Mouse (Mus musculus) liver, embryonic 14.5 days (tissue): ENCODE results near the gene Dnajc22. TPM values are rescaled to one million over a fixed set of nuclear protein-coding genes. Genes with fewer than 3 reads are reported as not detected.
A peak's percentile ranks its signal among the peaks of the same experiment; 100 is the strongest.

Experiments used
- ATAC-seq: fragments of 200-750 bp; cut with Nextera tagmentation; 2 replicates; pipeline ENCODE4 v1.8.0; 2017; ENCODE audit warnings: moderate number of reproducible peaks, mild to moderate bottlenecking, moderate library complexity; ENCODE audit not compliant: insufficient read depth
- DNase-seq, 3 experiments: peaks; one replicate each; pipeline ENCODE4 v3.0.0-alpha.2; 2012 to 2013; ENCODE audit warnings: low read depth in 3 of 3, low spot score in 3 of 3
- H3K27ac ChIP-seq: fragments of 300-500 bp; sonication (generic); 2 replicates; pipeline ENCODE4 v1.5.1; 2014; ENCODE audit warnings: moderate library complexity, mild to moderate bottlenecking, control low read depth, inconsistent platforms
- H3K27me3 ChIP-seq: fragments of 300-500 bp; sonication (generic); 2 replicates; pipeline ENCODE4 v1.6.1; 2014; ENCODE audit warnings: mild to moderate bottlenecking, low read length, moderate library complexity; ENCODE audit not compliant: control insufficient read depth, insufficient read depth
- H3K36me3 ChIP-seq: fragments of 300-500 bp; sonication (generic); replicated peaks from 2 replicates; pipeline ENCODE4 v1.6.1; 2014; ENCODE audit warnings: low read depth; ENCODE audit not compliant: control insufficient read depth, insufficient read depth
- H3K4me1 ChIP-seq, 2 experiments: fragments of 200-500 bp in 1 of 2; fragments of 300-500 bp in 1 of 2; sonication (generic) in 1 of 2; replicated peaks; 2 replicates each; pipeline ENCODE4 v1.6.1; 2012 to 2014; ENCODE audit warnings: antibody characterized with exemption in 1 of 2, inconsistent platforms in 1 of 2, low read length in 1 of 2; ENCODE audit not compliant: control insufficient read depth in 2 of 2, insufficient read depth in 2 of 2
- H3K4me2 ChIP-seq: fragments of 300-500 bp; sonication (generic); 2 replicates; pipeline ENCODE4 v1.6.1; 2014; ENCODE audit warnings: low read depth, mild to moderate bottlenecking, control low read depth, moderate library complexity
- H3K4me3 ChIP-seq, 2 experiments: fragments of 200-500 bp in 1 of 2; fragments of 300-500 bp in 1 of 2; sonication (generic) in 1 of 2; 2 replicates each; pipeline ENCODE4 v1.5.1; 2012 to 2014; ENCODE audit warnings: low read depth in 2 of 2, low read length in 2 of 2, mild to moderate bottlenecking in 2 of 2, control low read depth in 1 of 2, inconsistent platforms in 1 of 2, moderate library complexity in 1 of 2; ENCODE audit not compliant: insufficient read depth in 1 of 2
- H3K9ac ChIP-seq: fragments of 300-500 bp; sonication (generic); replicated peaks from 2 replicates; pipeline ENCODE4 v1.6.1; 2014; ENCODE audit warnings: mild to moderate bottlenecking, control low read depth, moderate library complexity
- H3K9me3 ChIP-seq: fragments of 300-500 bp; sonication (generic); 2 replicates; pipeline ENCODE4 v1.6.1; 2016; ENCODE audit warnings: low read length, mixed read lengths; ENCODE audit not compliant: control insufficient read depth
- CTCF ChIP-seq: IDR thresholded peaks from 2 replicates; pipeline ENCODE4 v1.5.1; 2016; ENCODE audit warnings: antibody characterized with exemption, low read depth, control low read depth
- EP300 ChIP-seq: IDR thresholded peaks from 2 replicates; pipeline ENCODE4 v1.6.1; 2016; ENCODE audit warnings: antibody characterized with exemption, low read depth
- WGBS: fragments of 180-500 bp; shearing (Covaris S2); extraction: QIAGEN DNeasy Blood & Tissue Kit; methylation state at CpG from one replicate; pipeline ENCODE4 v1.1.7; 2014; ENCODE audit not compliant: insufficient replicate concordance; 5-methylcytosine and 5-hydroxymethylcytosine counted together
- polyA plus RNA-seq, 2 experiments: library from polyadenylated mRNA; depleted of rRNA in 1 of 2; stranded (reverse) in 1 of 2; unstranded in 1 of 2; fragments of >200 nt; fragmentation: Nextera tagmentation in 1 of 2; extraction: Ambion mirVana in 1 of 2; gene quantifications; 2 replicates each; pipeline versions ENCODE4 v1.2.1 to v1.2.3; 2012 to 2014

Gene Dnajc22
- polyA plus RNA-seq, 2 experiments, result 11.4 to 11.6 TPM

- no peaks in the 10 kb centered on the region for H3K9me3 ChIP-seq
- H3K4me1 ChIP-seq, result peaks cover 0 to 8% of the 10 kb centered on the region in 2 experiments; a peak in 2 of 4 replicates
- H3K9ac ChIP-seq, result no peak overlapping the region
- 5% methylated on average over 9 of the region's 9 CpGs for WGBS
- H3K27me3 ChIP-seq, result no peaks in the 10 kb centered on the region
- H3K36me3 ChIP-seq, result no peaks in the 10 kb centered on the region
- peak overlapping the region; percentile 62 for H3K4me2 ChIP-seq
- ATAC-seq (peak; percentile 63; the same call in 1 of the 2 replicates), DNase-seq (no peak)
- H3K4me3 ChIP-seq, result peak overlapping the region; percentile 14 to 47; a peak in 3 of 4 replicates
- H3K27ac ChIP-seq, result no peak overlapping the region
- TF ChIP-seq EP300 (no peak), CTCF (peak; percentile 59)
Observed at GRCm38 (mm10) chr15:99113396-99113975, 20.5 kb downstream of the Dnajc22 start.

GRCm38 (mm10) chr15:99114312-99115064 is 21.5 kb downstream of the Dnajc22 start:
- Histone ChIP-seq H3K9me3 (no peaks in the 10 kb centered on the region), H3K36me3 (no peaks in the 10 kb centered on the region), H3K4me3 (no peak overlapping the region), H3K27me3 (no peaks in the 10 kb centered on the region), H3K4me2 (no peak overlapping the region), H3K9ac (no peak overlapping the region), H3K27ac (no peak overlapping the region), H3K4me1 (peaks cover 0 to 8% of the 10 kb centered on the region in 2 experiments; a peak in 2 of 4 replicates)
- ATAC-seq, result no peak
- DNase-seq, result no peak
- TF ChIP-seq EP300 (no peak), CTCF (no peak)
- 41% methylated on average over 13 of the region's 14 CpGs for WGBS

- DNase-seq, result no peak
- Histone ChIP-seq H3K4me2 (no peak overlapping the region), H3K4me1 (peaks cover 0 to 8% of the 10 kb centered on the region in 2 experiments; a peak in 2 of 4 replicates), H3K27me3 (no peaks in the 10 kb centered on the region), H3K36me3 (no peaks in the 10 kb centered on the region), H3K4me3 (no peak overlapping the region), H3K9me3 (no peaks in the 10 kb centered on the region), H3K9ac (no peak overlapping the region), H3K27ac (no peak overlapping the region)
- WGBS, result 55% methylated on average over 7 of the region's 7 CpGs
- no peak for ATAC-seq
- no peak for TF ChIP-seq CTCF
- TF ChIP-seq EP300, result no peak
Observed at GRCm38 (mm10) chr15:99115065-99115423, 22.1 kb downstream of the Dnajc22 start.

GRCm38 (mm10) chr15:99116539-99116938 is 23.6 kb downstream of the Dnajc22 start:
- H3K4me2 ChIP-seq, result no peak overlapping the region
- TF ChIP-seq CTCF (no peak), EP300 (no peak)
- H3K9me3 ChIP-seq, result no peaks in the 10 kb centered on the region
- no peak overlapping the region for H3K4me3 ChIP-seq
- peaks cover 0 to 8% of the 10 kb centered on the region in 2 experiments; a peak in 2 of 4 replicates for H3K4me1 ChIP-seq
- DNase-seq, result no peak
- H3K36me3 ChIP-seq, result no peaks in the 10 kb centered on the region
- no peaks in the 10 kb centered on the region for H3K27me3 ChIP-seq
- 27% methylated on average over 11 of the region's 11 CpGs for WGBS
- peak; percentile 39; the same call in 1 of the 2 replicates for ATAC-seq
- no peak overlapping the region for H3K27ac ChIP-seq
- no peak overlapping the region for H3K9ac ChIP-seq

- ATAC-seq (no peak), DNase-seq (no peak)
- no peak for TF ChIP-seq CTCF
- no peak for TF ChIP-seq EP300
- no peak overlapping the region for H3K4me2 ChIP-seq
- peaks cover 3 to 4% of the 10 kb centered on the region in 2 experiments; a peak in 2 of 4 replicates for H3K4me1 ChIP-seq
- H3K27me3 ChIP-seq, result peaks cover 1% of the 10 kb centered on the region; the same call in 1 of the 2 replicates
- no peak overlapping the region for H3K9ac ChIP-seq
- 8% methylated on average over 11 of the region's 11 CpGs for WGBS
- H3K27ac ChIP-seq, result no peak overlapping the region
- H3K9me3 ChIP-seq, result no peaks in the 10 kb centered on the region
- H3K4me3 ChIP-seq, result no peak overlapping the region
- H3K36me3 ChIP-seq, result no peaks in the 10 kb centered on the region
Observed at GRCm38 (mm10) chr15:99120814-99121213, 27.8 kb downstream of the Dnajc22 start.
